Mouse (Mus musculus) MEL (cell line): Measurements from ENCODE around the gene Rab1a. TPM values are rescaled to one million over a fixed set of nuclear protein-coding genes. Genes with fewer than 3 reads are reported as not detected.

Experiments used
- DNase-seq: peaks from one replicate; pipeline ENCODE4 v3.0.0; 2011; ENCODE audit warnings: low read depth, low spot score
- H3K27ac ChIP-seq: 2 replicates; pipeline ENCODE4 v1.5.1; 2012; ENCODE audit warnings: low read depth, mild to moderate bottlenecking, control low read depth, low read length, moderate library complexity; ENCODE audit not compliant: control insufficient read depth
- H3K27me3 ChIP-seq, 2 experiments: fragments of 150-350 bp in 1 of 2; sonication (generic) in 1 of 2; 2 replicates each; pipeline ENCODE4 v1.6.1; 2012; ENCODE audit warnings: low read length in 2 of 2, mild to moderate bottlenecking in 2 of 2, improper control_type of control experiment in 1 of 2, moderate library complexity in 1 of 2; ENCODE audit not compliant: insufficient read depth in 2 of 2, control insufficient read depth in 1 of 2
- H3K36me3 ChIP-seq, 2 experiments: 2 replicates each; pipeline ENCODE4 v1.6.1; 2012 to 2014; ENCODE audit warnings: low read length in 2 of 2, improper control_type of control experiment in 1 of 2, inconsistent platforms in 1 of 2, mild to moderate bottlenecking in 1 of 2; ENCODE audit not compliant: insufficient read depth in 2 of 2, control insufficient read depth in 1 of 2
- H3K4me1 ChIP-seq, 2 experiments: fragments of 150-350 bp in 1 of 2; sonication (generic) in 1 of 2; 2 replicates each; pipeline ENCODE4 v1.6.1; 2012; ENCODE audit warnings: low read length in 2 of 2, improper control_type of control experiment in 1 of 2, mild to moderate bottlenecking in 1 of 2; ENCODE audit not compliant: insufficient read depth in 2 of 2, control insufficient read depth in 1 of 2
- H3K4me3 ChIP-seq, 2 experiments: fragments of 150-350 bp in 1 of 2; sonication (generic) in 1 of 2; 2 replicates each; pipeline ENCODE4 v1.5.1; 2012; ENCODE audit warnings: low read depth in 2 of 2, low read length in 2 of 2, mild to moderate bottlenecking in 2 of 2, moderate library complexity in 2 of 2, control low read depth in 1 of 2, improper control_type of control experiment in 1 of 2; ENCODE audit not compliant: control insufficient read depth in 1 of 2, insufficient read depth in 1 of 2
- H3K79me2 ChIP-seq: 2 replicates; pipeline ENCODE4 v1.6.1; 2012; ENCODE audit warnings: mild to moderate bottlenecking, low read length, moderate library complexity; ENCODE audit not compliant: control insufficient read depth, poor library complexity, insufficient read depth
- H3K9ac ChIP-seq: 2 replicates; pipeline ENCODE4 v1.6.1; 2012; ENCODE audit warnings: low read depth, mild to moderate bottlenecking, control low read depth, low read length, moderate library complexity; ENCODE audit not compliant: control insufficient read depth, poor library complexity, severe bottlenecking
- H3K9me3 ChIP-seq: fragments of 150-350 bp; sonication (generic); replicated peaks from 2 replicates; pipeline ENCODE4 v1.6.1; 2012; ENCODE audit warnings: mild to moderate bottlenecking, low read length, improper control_type of control experiment, moderate library complexity; ENCODE audit not compliant: insufficient read depth
- BHLHE40 ChIP-seq: IDR thresholded peaks from 2 replicates; pipeline ENCODE4 v1.6.1; 2012; ENCODE audit warnings: low read depth, mild to moderate bottlenecking, inconsistent platforms, low read length, improper control_type of control experiment, borderline replicate concordance
- CHD2 ChIP-seq: IDR thresholded peaks from 2 replicates; pipeline ENCODE4 v1.6.1; 2011; ENCODE audit warnings: low read length, improper control_type of control experiment
- EP300 ChIP-seq, 2 experiments: IDR thresholded peaks; 2 replicates each; pipeline ENCODE4 v1.6.1; 2011; ENCODE audit warnings: improper control_type of control experiment in 2 of 2, low read length in 2 of 2, low read depth in 1 of 2, mild to moderate bottlenecking in 1 of 2
- GATA1 ChIP-seq: IDR thresholded peaks from 2 replicates; pipeline ENCODE4 v1.6.1; 2011; ENCODE audit warnings: low read depth, low read length, improper control_type of control experiment
- HCFC1 ChIP-seq: IDR thresholded peaks from 2 replicates; pipeline ENCODE4 v1.6.1; 2012; ENCODE audit warnings: low read depth, mild to moderate bottlenecking, inconsistent platforms, low read length, improper control_type of control experiment, moderate library complexity
- MEF2A ChIP-seq: IDR thresholded peaks from 2 replicates; pipeline ENCODE4 v1.6.1; 2014; ENCODE audit warnings: low read depth, mild to moderate bottlenecking, inconsistent platforms, low read length, improper control_type of control experiment; ENCODE audit not compliant: poor library complexity, insufficient replicate concordance, severe bottlenecking; ENCODE audit errors: extremely low read depth
- MYC ChIP-seq: IDR thresholded peaks from 2 replicates; pipeline ENCODE4 v1.6.1; 2011; ENCODE audit warnings: low read depth, mild to moderate bottlenecking, low read length, improper control_type of control experiment, moderate library complexity
- NRF1 ChIP-seq: IDR thresholded peaks from 2 replicates; pipeline ENCODE4 v1.6.1; 2014; ENCODE audit warnings: low read depth, mild to moderate bottlenecking, inconsistent platforms, low read length, improper control_type of control experiment, moderate library complexity; ENCODE audit not compliant: poor library complexity, insufficient read depth, severe bottlenecking
- POLR2AphosphoS5 ChIP-seq: IDR thresholded peaks from 2 replicates; pipeline ENCODE4 v1.6.1; 2012; ENCODE audit warnings: low read depth, borderline replicate concordance, mild to moderate bottlenecking, inconsistent platforms, low read length, moderate library complexity, mixed read lengths
- RAD21 ChIP-seq: IDR thresholded peaks from 2 replicates; pipeline ENCODE4 v1.6.1; 2011; ENCODE audit warnings: mild to moderate bottlenecking, low read depth, low read length, improper control_type of control experiment
- RCOR1 ChIP-seq: IDR thresholded peaks from 2 replicates; pipeline ENCODE4 v1.6.1; 2012; ENCODE audit warnings: low read depth, mild to moderate bottlenecking, inconsistent platforms, low read length, improper control_type of control experiment
- SIN3A ChIP-seq: IDR thresholded peaks from 2 replicates; pipeline ENCODE4 v1.6.1; 2012; ENCODE audit warnings: low read length, improper control_type of control experiment, inconsistent platforms
- TAL1 ChIP-seq: IDR thresholded peaks from 2 replicates; pipeline ENCODE4 v1.6.1; 2012; ENCODE audit warnings: mild to moderate bottlenecking, inconsistent platforms, low read length, moderate library complexity, mixed read lengths
- TBP ChIP-seq: IDR thresholded peaks from 2 replicates; pipeline ENCODE4 v1.8.0; 2011; ENCODE audit warnings: low read depth, low read length, improper control_type of control experiment
- USF1 ChIP-seq: IDR thresholded peaks from 2 replicates; pipeline ENCODE4 v1.6.1; 2014; ENCODE audit warnings: low read depth, mild to moderate bottlenecking, inconsistent platforms, low read length, improper control_type of control experiment, moderate library complexity
- ZMIZ1 ChIP-seq: IDR thresholded peaks from 2 replicates; pipeline ENCODE4 v1.6.1; 2012; ENCODE audit warnings: low read depth, mild to moderate bottlenecking, inconsistent platforms, low read length, improper control_type of control experiment, moderate library complexity
- polyA plus RNA-seq, 2 experiments: library from polyadenylated mRNA; stranded (reverse) in 1 of 2; unstranded in 1 of 2; fragments of >175 nt in 1 of 2; fragments of >200 nt in 1 of 2; gene quantifications; 2 replicates each; pipeline versions ENCODE4 v1.2.1 to v1.2.4; 2012; ENCODE audit warnings: low replicate concordance in 2 of 2, low read depth in 1 of 2; ENCODE audit not compliant: insufficient read length in 2 of 2, insufficient read depth in 1 of 2, missing spikeins in 1 of 2
- total RNA-seq: library from RNA; depleted of rRNA; stranded (reverse); fragments of 300-350 nt; gene quantifications from 2 replicates; pipeline ENCODE4 v1.2.3, GENCODE M21; 2012

Gene Rab1a
- total and polyA plus RNA-seq, 3 experiments: 79.5 to 336 (median 139) TPM

- Histone ChIP-seq H3K9ac (no peak overlapping the region), H3K27ac (no peak overlapping the region), H3K4me3 (no peak overlapping the region), H3K79me2 (no peaks in the 10 kb centered on the region), H3K9me3 (no peaks in the 10 kb centered on the region), H3K36me3 (no peaks in the 10 kb centered on the region), H3K27me3 (no peaks in the 10 kb centered on the region), H3K4me1 (no peaks in the 10 kb centered on the region)
- DNase-seq: no peak
- no peak for TF ChIP-seq RAD21
- TF ChIP-seq NRF1: no peak
- TF ChIP-seq RCOR1: no peak
- TF ChIP-seq POLR2AphosphoS5: no peak
- TF ChIP-seq SIN3A: no peak
- no peak for TF ChIP-seq MEF2A
- TF ChIP-seq ZMIZ1: no peak
- no peak for TF ChIP-seq TBP
- TF ChIP-seq CHD2: no peak
- TF ChIP-seq MYC: no peak
- no peak for TF ChIP-seq USF1
Observed at GRCm38 (mm10) chr11:20187271-20187670, 14.0 kb upstream of the Rab1a start.

- peaks cover 0 to 14% of the 10 kb centered on the region in 2 experiments; a peak in 3 of 4 replicates for H3K4me1 ChIP-seq
- H3K27me3 ChIP-seq: no peaks in the 10 kb centered on the region
- H3K9ac ChIP-seq: no peak overlapping the region
- peak overlapping the region in 1 of 2 experiments; percentile 23; a peak in 1 of 4 replicates for H3K4me3 ChIP-seq
- peak; percentile 68 for DNase-seq
- no peaks in the 10 kb centered on the region for H3K79me2 ChIP-seq
- 0 out of 2 replicates have a peak overlapping the region, but pooled peaks have one; percentile 20 for H3K27ac ChIP-seq
- no peaks in the 10 kb centered on the region; a peak in 1 of 4 replicates for H3K36me3 ChIP-seq
- no peaks in the 10 kb centered on the region for H3K9me3 ChIP-seq
- TF ChIP-seq BHLHE40 (no peak), EP300 (IDR thresholded peaks at IDR 0.05; ENCODE audit: low read depth in 1 of 2, low read length in 2 of 2) (0 out of 4 replicates have a peak, but pooled peaks of 1 of the 2 experiments have one; percentile 26), HCFC1 (0 out of 2 replicates have a peak, but pooled peaks have one; percentile 31), TAL1 (no peak), GATA1 (peak; percentile 13; the same call in 1 of the 2 replicates)
Observed at GRCm38 (mm10) chr11:20193100-20193736, 8.0 kb upstream of the Rab1a start.
